Mouse (Mus musculus): ENCODE measurements at regions not wholly inside any gene's neighbourhood (a gene's known extent, or its start where the extent isn't known, plus 50 kb on each side); places are given as distances from the start of the nearest gene placed in this dataset.
A peak's percentile ranks its signal among the peaks of the same experiment; 100 is the strongest.
"Not testable (repeated sequence)": the region's sequence is repeated elsewhere in the genome, so short reads cannot be mapped to it uniquely, and the experiment has no call there.

DNA sequence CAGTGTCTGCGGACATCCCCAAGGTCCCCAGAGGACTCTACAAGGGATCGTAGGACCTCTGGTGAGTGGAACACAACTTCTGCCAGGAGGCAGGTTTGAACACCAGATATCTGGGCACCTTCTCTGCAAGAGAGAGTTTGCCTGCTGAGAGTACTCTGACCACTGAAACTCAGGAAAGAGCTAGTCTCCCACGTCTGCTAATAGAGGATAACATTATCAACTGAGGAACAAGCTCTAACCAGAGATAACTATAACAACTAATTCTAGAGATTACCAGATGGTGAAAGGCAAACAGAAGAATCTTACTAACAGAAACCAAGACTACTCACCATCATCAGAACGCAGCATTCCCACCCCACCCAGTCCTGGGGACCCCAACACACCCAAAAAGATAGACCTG lies 415.1 kb downstream of the Sis start:
- DNase-seq (ENCODE audit: low read depth, low spot score): not testable (repeated sequence)

- no peak for DNase-seq (ENCODE audit: low read depth, low spot score)
Observed at GRCm38 (mm10) chr3:72534010-72534409, 433.7 kb downstream of the Sis start.

DNA sequence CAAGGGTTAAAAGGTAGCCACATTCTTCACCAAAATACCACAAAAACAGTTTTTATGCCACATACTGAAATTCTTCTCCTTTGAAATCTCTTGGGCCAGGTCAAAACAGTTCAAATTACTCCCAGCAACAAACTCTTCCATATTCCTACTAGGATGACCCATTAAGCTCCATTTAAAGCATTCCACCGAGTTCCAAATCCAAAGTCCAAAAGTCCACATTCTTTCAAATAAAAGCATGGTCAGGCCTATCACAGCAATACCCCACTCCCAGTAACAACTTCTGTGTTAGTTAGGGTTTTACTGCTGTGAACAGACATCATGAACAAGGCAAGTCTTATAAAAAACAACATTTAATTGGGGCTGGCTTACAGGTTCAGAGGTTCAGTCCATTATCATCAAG lies 441.9 kb downstream of the Sis start:
- not testable (repeated sequence) for DNase-seq (ENCODE audit: low read depth, low spot score)

DNA sequence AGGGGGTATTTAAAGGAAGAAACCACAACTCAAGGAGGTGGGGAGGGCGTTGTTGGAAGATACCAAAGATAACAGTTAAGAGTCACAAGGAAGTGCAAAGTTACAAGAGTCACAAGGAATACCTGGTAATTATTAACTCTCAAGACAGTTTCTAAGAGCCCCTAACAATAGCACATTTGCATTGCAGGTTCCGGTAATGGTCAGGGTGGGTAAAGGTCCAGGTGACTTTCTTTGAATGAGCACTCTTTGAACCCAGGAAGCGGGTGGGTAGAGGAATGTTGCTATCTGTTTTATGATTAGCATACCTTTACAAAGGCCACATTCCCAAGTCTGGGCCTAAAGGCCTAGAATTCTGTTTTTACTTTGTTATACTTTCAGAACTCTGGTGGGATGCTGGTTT lies 449.8 kb downstream of the Sis start:
- DNase-seq (ENCODE audit: low read depth, low spot score): peak; percentile 6

DNA sequence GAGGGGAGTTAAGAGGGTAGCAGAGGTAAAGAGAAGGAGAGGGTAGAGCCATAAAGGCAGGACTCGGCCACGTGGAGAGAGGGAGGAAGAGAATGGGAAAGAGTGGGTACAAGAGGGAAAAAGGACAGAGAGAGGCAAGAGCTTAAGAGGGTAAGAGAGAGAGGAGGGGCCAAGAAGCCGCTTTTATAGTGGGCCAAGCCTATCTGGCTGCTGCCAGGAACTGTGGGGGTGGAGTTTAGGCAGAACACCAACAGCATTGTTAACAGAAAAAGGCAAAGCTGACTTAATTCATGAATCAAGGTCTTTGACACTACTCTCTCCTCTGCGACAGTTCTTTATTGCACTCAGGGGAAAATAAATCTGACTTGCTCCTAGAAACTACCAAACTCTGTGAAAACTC lies 463.4 kb downstream of the Sis start:
- no peak for DNase-seq (ENCODE audit: low read depth, low spot score)

DNA sequence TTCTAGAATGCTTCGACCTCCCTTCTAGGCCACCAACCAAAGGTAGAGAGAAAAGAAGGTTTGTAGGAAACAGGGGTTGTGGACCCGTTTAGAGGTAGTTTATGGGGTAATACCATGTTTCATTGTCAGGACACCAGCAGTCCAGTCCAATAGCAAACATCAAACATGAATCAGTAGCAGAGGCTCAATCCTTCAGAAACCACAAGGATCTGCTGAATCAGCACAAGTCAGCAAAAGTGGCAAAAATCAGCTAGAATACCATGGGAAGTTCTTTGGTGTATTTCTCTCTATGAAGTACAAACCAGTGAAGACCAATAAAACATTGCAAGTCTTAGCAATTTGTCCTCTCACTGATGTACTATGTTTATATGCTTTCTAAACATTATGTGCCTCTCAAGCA lies 465.9 kb downstream of the Sis start:
- no peak for DNase-seq (ENCODE audit: low read depth, low spot score)

DNA sequence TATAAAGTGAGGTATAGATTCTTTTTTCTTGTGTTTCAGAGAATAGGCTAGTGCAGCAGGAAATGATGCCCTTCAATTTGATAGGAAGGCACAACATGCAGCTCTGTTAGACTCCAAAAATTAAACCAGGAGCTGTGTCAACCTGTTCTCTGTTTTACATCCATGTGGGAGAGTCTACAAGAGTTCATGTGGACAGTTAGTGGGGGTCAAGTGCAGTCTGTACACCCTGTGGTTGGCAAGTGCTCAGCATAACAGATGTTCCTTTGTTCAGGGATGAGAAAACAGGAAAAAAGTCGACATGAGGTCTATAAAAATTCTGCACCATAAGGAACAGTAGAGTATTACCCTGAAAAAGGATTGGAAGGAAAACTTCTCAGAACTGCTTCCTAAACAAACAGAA lies 512.3 kb downstream of the Sis start:
- no peak for DNase-seq (ENCODE audit: low read depth, low spot score)
